Mouse (Mus musculus) thymus, adult 2 months (tissue): Measurements from ENCODE around the gene Zmiz1. TPM values are rescaled to one million over a fixed set of nuclear protein-coding genes. Genes with fewer than 3 reads are reported as not detected.

Experiments used
- DNase-seq: peaks from one replicate; pipeline ENCODE4 v3.0.0; 2021
- H3K27ac ChIP-seq: fragments of 200-500 bp; 2 replicates; pipeline ENCODE4 v1.5.1; 2012; ENCODE audit warnings: low read length, control low read depth; ENCODE audit not compliant: control insufficient read depth, insufficient read depth
- H3K27me3 ChIP-seq: fragments of 200-500 bp; 2 replicates; pipeline ENCODE4 v1.6.1; 2012; ENCODE audit warnings: mild to moderate bottlenecking, low read length, moderate library complexity, mixed read lengths; ENCODE audit not compliant: control insufficient read depth, insufficient read depth
- H3K36me3 ChIP-seq: fragments of 200-500 bp; 2 replicates; pipeline ENCODE4 v1.6.1; 2012; ENCODE audit warnings: mild to moderate bottlenecking, low read length, moderate library complexity; ENCODE audit not compliant: control insufficient read depth, insufficient read depth
- H3K4me1 ChIP-seq: fragments of 200-500 bp; replicated peaks from 2 replicates; pipeline ENCODE4 v1.6.1; 2012; ENCODE audit warnings: low read length; ENCODE audit not compliant: control insufficient read depth, insufficient read depth
- H3K4me3 ChIP-seq: fragments of 200-500 bp; 2 replicates; pipeline ENCODE4 v1.5.1; 2012; ENCODE audit warnings: mild to moderate bottlenecking, low read length, control low read depth, moderate library complexity; ENCODE audit not compliant: control insufficient read depth, insufficient read depth
- CTCF ChIP-seq: fragments of 200-500 bp; IDR thresholded peaks from 2 replicates; pipeline ENCODE4 v1.5.1; 2012; ENCODE audit warnings: mild to moderate bottlenecking, control low read depth, low read length, moderate library complexity, borderline replicate concordance; ENCODE audit not compliant: control insufficient read depth, poor library complexity, insufficient read depth; ENCODE audit errors: extremely low read depth
- POLR2A ChIP-seq: fragments of 200-500 bp; IDR thresholded peaks from 2 replicates; pipeline ENCODE4 v1.6.1; 2012; ENCODE audit warnings: mild to moderate bottlenecking, low read length, control low read depth, moderate library complexity; ENCODE audit not compliant: control insufficient read depth, poor library complexity, insufficient read depth; ENCODE audit errors: extremely low read depth
- WGBS: fragments of 180-500 bp; shearing (Covaris S2); methylation state at CpG from one replicate; pipeline ENCODE4 v1.1.7; 2018; 5-methylcytosine and 5-hydroxymethylcytosine counted together
- polyA plus RNA-seq: library from polyadenylated mRNA; depleted of rRNA; stranded (reverse); fragments of >200 nt; gene quantifications from 2 replicates; pipeline ENCODE4 v1.2.3, GENCODE M21; 2012; rRNA removed

The Zmiz1 gene
- polyA plus RNA-seq, 1 experiment, result 58.9 TPM

GRCm38 (mm10) chr14:25708451-25708850, 249.5 kb downstream of the Zmiz1 start:
- 69% methylated on average over 4 of the region's 4 CpGs for WGBS
- Histone ChIP-seq H3K27ac (no peak overlapping the region), H3K27me3 (no peaks in the 10 kb centered on the region), H3K4me1 (peaks cover 12% of the 10 kb centered on the region), H3K36me3 (no peaks in the 10 kb centered on the region), H3K4me3 (no peak overlapping the region)
- TF ChIP-seq CTCF (no peak), POLR2A (no peak)
- no peak for DNase-seq

- no peak for DNase-seq
- H3K4me3 ChIP-seq, result no peak overlapping the region
- no peaks in the 10 kb centered on the region for H3K27me3 ChIP-seq
- no peaks in the 10 kb centered on the region for H3K36me3 ChIP-seq
- WGBS, result 97% methylated on average over 2 of the region's 2 CpGs
- H3K27ac ChIP-seq, result no peak overlapping the region
- TF ChIP-seq CTCF, result no peak
- no peak for TF ChIP-seq POLR2A
- H3K4me1 ChIP-seq, result peaks cover 12% of the 10 kb centered on the region
Observed at GRCm38 (mm10) chr14:25708917-25709316, 249.9 kb downstream of the Zmiz1 start.

GRCm38 (mm10) chr14:25710073-25710472, 251.1 kb downstream of the Zmiz1 start:
- H3K36me3 ChIP-seq, result no peaks in the 10 kb centered on the region
- no peak overlapping the region for H3K4me3 ChIP-seq
- no peak for DNase-seq
- WGBS, result 91% methylated on average over 4 of the region's 4 CpGs
- H3K27ac ChIP-seq, result no peak overlapping the region
- no peaks in the 10 kb centered on the region for H3K27me3 ChIP-seq
- TF ChIP-seq POLR2A, result no peak
- no peak for TF ChIP-seq CTCF
- H3K4me1 ChIP-seq, result peaks cover 12% of the 10 kb centered on the region

GRCm38 (mm10) chr14:25710681-25711080, 251.7 kb downstream of the Zmiz1 start:
- Histone ChIP-seq H3K36me3 (no peaks in the 10 kb centered on the region), H3K27me3 (no peaks in the 10 kb centered on the region), H3K4me3 (no peak overlapping the region), H3K4me1 (peaks cover 12% of the 10 kb centered on the region), H3K27ac (no peak overlapping the region)
- no peak for DNase-seq
- 96% methylated on average over 4 of the region's 4 CpGs for WGBS
- no peak for TF ChIP-seq POLR2A
- TF ChIP-seq CTCF, result no peak

- TF ChIP-seq CTCF (no peak), POLR2A (no peak)
- Histone ChIP-seq H3K27me3 (no peaks in the 10 kb centered on the region), H3K27ac (no peak overlapping the region), H3K4me1 (peaks cover 13% of the 10 kb centered on the region), H3K36me3 (no peaks in the 10 kb centered on the region), H3K4me3 (no peak overlapping the region)
- WGBS, result 91% methylated on average over 7 of the region's 7 CpGs
- no peak for DNase-seq
Observed at GRCm38 (mm10) chr14:25711177-25711576, 252.2 kb downstream of the Zmiz1 start.

GRCm38 (mm10) chr14:25711602-25712001, 252.6 kb downstream of the Zmiz1 start:
- Histone ChIP-seq H3K27me3 (no peaks in the 10 kb centered on the region), H3K27ac (no peak overlapping the region), H3K4me1 (peaks cover 16% of the 10 kb centered on the region), H3K4me3 (no peak overlapping the region), H3K36me3 (no peaks in the 10 kb centered on the region)
- no peak for DNase-seq
- TF ChIP-seq POLR2A (no peak), CTCF (no peak)
- 93% methylated on average over 8 of the region's 8 CpGs for WGBS

GRCm38 (mm10) chr14:25713443-25713842, 254.5 kb downstream of the Zmiz1 start:
- Histone ChIP-seq H3K4me3 (no peak overlapping the region), H3K4me1 (peaks cover 25% of the 10 kb centered on the region), H3K27ac (no peak overlapping the region), H3K36me3 (no peaks in the 10 kb centered on the region), H3K27me3 (no peaks in the 10 kb centered on the region)
- WGBS, result 52% methylated on average over 4 of the region's 4 CpGs
- peak; percentile 48 for DNase-seq
- TF ChIP-seq CTCF, result peak; percentile 74; the same call in 1 of the 2 replicates
- no peak for TF ChIP-seq POLR2A

Other genes starting within 250 kb of the Zmiz1 start
- gene Ppif, start 235.0 kb downstream of the Zmiz1 start, polyA plus RNA-seq, result 105 and 108 TPM in 2 replicates